Mouse (Mus musculus): ENCODE results near the gene Parm1.

Parm1 gene

GRCm38 (mm10) chr5:91654331-91655048 lies 137.1 kb downstream of the Parm1 start:
- no peak for DNase-seq (ENCODE audit: low spot score)

- no peak for DNase-seq (ENCODE audit: low spot score)
Observed at GRCm38 (mm10) chr5:91655263-91655662, 137.8 kb downstream of the Parm1 start.

GRCm38 (mm10) chr5:91662715-91663114 lies 145.3 kb downstream of the Parm1 start:
- no peak for DNase-seq (ENCODE audit: low spot score)

- no peak for DNase-seq (ENCODE audit: low spot score)
Observed at GRCm38 (mm10) chr5:91667127-91667526, 149.7 kb downstream of the Parm1 start.

GRCm38 (mm10) chr5:91669235-91669634 lies 151.8 kb downstream of the Parm1 start:
- DNase-seq (ENCODE audit: low spot score): no peak
